Mouse (Mus musculus) granulocyte monocyte progenitor cell, adult 5-6 weeks (primary cell): ENCODE results near the gene Traf2. TPM values are rescaled to one million over a fixed set of nuclear protein-coding genes. Genes with fewer than 3 reads are reported as not detected.

ENCODE experiments used
- ATAC-seq: replicated peaks from 2 replicates; pipeline ENCODE4 v1.8.0; 2016; ENCODE audit warnings: mild to moderate bottlenecking, moderate TSS enrichment, inconsistent platforms; ENCODE audit not compliant: poor library complexity, severe bottlenecking
- total RNA-seq, 2 experiments: library from RNA; stranded (forward) in 1 of 2; stranded (reverse) in 1 of 2; fragments of 200-712, 200-1000 nt in 1 of 2; fragments of >200 nt in 1 of 2; fragmentation: Nextera tagmentation in 1 of 2; gene quantifications; 2 replicates each; pipeline ENCODE4 v1.2.3; 2014 to 2017

Traf2 gene
- total RNA-seq (2014; fragmentation: Nextera tagmentation): 17.3 and 18.2 TPM in 2 replicates
- 13.9 and 15.9 TPM in 2 replicates for total RNA-seq (2017)

- ATAC-seq: peak; percentile 96
These were observed at the start of gene Traf2 for GRCm38 (mm10) chr2:25546811-25547491. Gene Traf2 (minus strand): TSS chr2:25546940.

- peak; percentile 56 for ATAC-seq
These were observed 45.1 kb upstream of the Traf2 start for GRCm38 (mm10) chr2:25591863-25592262.

GRCm38 (mm10) chr2:25588227-25588907, 41.6 kb upstream of the Traf2 start:
- ATAC-seq: no peak

- no peak for ATAC-seq
These were observed 40.5 kb upstream of the Traf2 start for GRCm38 (mm10) chr2:25587290-25587689.

GRCm38 (mm10) chr2:25585601-25586000, 38.9 kb upstream of the Traf2 start:
- ATAC-seq: no peak

GRCm38 (mm10) chr2:25584856-25585255, 38.1 kb upstream of the Traf2 start:
- ATAC-seq: no peak

GRCm38 (mm10) chr2:25584152-25584551, 37.4 kb upstream of the Traf2 start:
- ATAC-seq: no peak

GRCm38 (mm10) chr2:25583571-25583970, 36.8 kb upstream of the Traf2 start:
- no peak for ATAC-seq

GRCm38 (mm10) chr2:25583120-25583481, 36.4 kb upstream of the Traf2 start:
- ATAC-seq: no peak

- ATAC-seq: peak; percentile 59
These were observed 35.9 kb upstream of the Traf2 start for GRCm38 (mm10) chr2:25582466-25583119.

- peak; percentile 25 for ATAC-seq
These were observed 35.2 kb upstream of the Traf2 start for GRCm38 (mm10) chr2:25581901-25582301.

GRCm38 (mm10) chr2:25581294-25581864, 34.6 kb upstream of the Traf2 start, which contains the start of gene Ajm1:
Gene Ajm1 (minus strand): TSS chr2:25581757.
- ATAC-seq: peak; percentile 56

- no peak for ATAC-seq
These were observed 33.9 kb upstream of the Traf2 start for GRCm38 (mm10) chr2:25580621-25581101.

GRCm38 (mm10) chr2:25579737-25580460, 33.2 kb upstream of the Traf2 start:
- ATAC-seq: no peak

GRCm38 (mm10) chr2:25578796-25579736, 32.3 kb upstream of the Traf2 start:
- ATAC-seq: no peak

GRCm38 (mm10) chr2:25577951-25578795, 31.4 kb upstream of the Traf2 start:
- no peak for ATAC-seq

- ATAC-seq: no peak
These were observed 30.5 kb upstream of the Traf2 start for GRCm38 (mm10) chr2:25576965-25577891.
